Comparison of ENCODE assay signal across 8 mouse cellular contexts in genomic region chr19:10949112-10949511, GRCm38 (mm10). TPM values are rescaled to one million over a fixed set of nuclear protein-coding genes. Genes with fewer than 3 reads are reported as not detected.
DNase-seq lines count a peak whose midpoint lies in the region; ATAC-seq and TF ChIP-seq lines count a peak whose summit lies in the region.

Gene Ccdc86 (minus strand): TSS chr19:10949266.

- dilution Hi-C loops in CH12.LX (cut with MboI; ENCODE audit: extremely low pct_ligation_motif_present, extremely low pct_unique_long_range_greater_than_20kb, low sequenced_read_pairs), result no loop called here

- TF ChIP-seq POLR2A in CH12.LX (IDR thresholded peaks at IDR 0.05; ENCODE audit: low read depth, low read length), result peak; percentile 92

- H3K27ac ChIP-seq in CH12.LX (ENCODE audit: insufficient read depth, low read depth), result no peak within 1 kb of the TSS
- no peak within 1 kb of the TSS for H3K27ac ChIP-seq in forebrain, embryonic 11.5 days (ENCODE audit: low read depth, low read length)
- H3K27ac ChIP-seq in heart, embryonic 16.5 days (ENCODE audit: low read length), result peak within 1 kb of the TSS; percentile 63; the same call in 1 of the 2 replicates
- peak within 1 kb of the TSS; percentile 48 for H3K27ac ChIP-seq in liver, embryonic 15.5 days (replicated peaks)
- no peak within 1 kb of the TSS for H3K27ac ChIP-seq in neural tube, embryonic 12.5 days

- under 1% methylated on average over 30 of the region's 30 CpGs for WGBS in forebrain, embryonic 11.5 days
- WGBS in heart, embryonic 16.5 days, result under 1% methylated on average over 30 of the region's 30 CpGs
- WGBS in liver, embryonic 15.5 days (ENCODE audit: insufficient replicate concordance), result 0% methylated on average over 30 of the region's 30 CpGs
- WGBS in neural tube, embryonic 12.5 days, result 1% methylated on average over 30 of the region's 30 CpGs

- TF ChIP-seq EP300 in CH12.LX (IDR thresholded peaks at IDR 0.05; ENCODE audit: low read length), result no peak

- H3K4me2 ChIP-seq in CH12.LX (ENCODE audit: insufficient read depth, low read depth, poor library complexity, severe bottlenecking), result peak within 1 kb of the TSS; percentile 95
- H3K4me2 ChIP-seq in forebrain, embryonic 11.5 days (ENCODE audit: low read depth, low read length, severe bottlenecking), result peak within 1 kb of the TSS; percentile 92
- peak within 1 kb of the TSS; percentile 98 for H3K4me2 ChIP-seq in heart, embryonic 16.5 days (ENCODE audit: low read depth, low read length)
- H3K4me2 ChIP-seq in liver, embryonic 15.5 days, result peak within 1 kb of the TSS; percentile 94
- H3K4me2 ChIP-seq in neural tube, embryonic 12.5 days (replicated peaks), result peak within 1 kb of the TSS; percentile 99

- peaks cover 25% of the 10 kb centered on the region for H3K27me3 ChIP-seq in CH12.LX (replicated peaks)
- H3K27me3 ChIP-seq in forebrain, embryonic 11.5 days (ENCODE audit: control insufficient read depth, insufficient read depth, low read length), result no peaks in the 10 kb centered on the region
- H3K27me3 ChIP-seq in heart, embryonic 16.5 days (ENCODE audit: control insufficient read depth, insufficient read depth, low read length), result no peaks in the 10 kb centered on the region
- peaks cover 4% of the 10 kb centered on the region; the same call in 1 of the 2 replicates for H3K27me3 ChIP-seq in liver, embryonic 15.5 days
- no peaks in the 10 kb centered on the region for H3K27me3 ChIP-seq in neural tube, embryonic 12.5 days (replicated peaks)

- peak within 1 kb of the TSS; percentile 64 for H3K9ac ChIP-seq in CH12.LX (ENCODE audit: insufficient read depth, low read depth)
- peak within 1 kb of the TSS; percentile 64 for H3K9ac ChIP-seq in forebrain, embryonic 11.5 days (ENCODE audit: low read length)
- H3K9ac ChIP-seq in heart, embryonic 16.5 days (ENCODE audit: low read length), result peak within 1 kb of the TSS; percentile 84
- peak within 1 kb of the TSS; percentile 75 for H3K9ac ChIP-seq in liver, embryonic 15.5 days
- peak within 1 kb of the TSS; percentile 83 for H3K9ac ChIP-seq in neural tube, embryonic 12.5 days

- H3K4me3 ChIP-seq in CH12.LX (replicated peaks in 1 of 3; ENCODE audit: low read depth in 2 of 3, low read length in 2 of 3, poor library complexity in 1 of 3), result peak within 1 kb of the TSS; percentile 76 to 91 (median 85)
- H3K4me3 ChIP-seq in forebrain, embryonic 11.5 days (ENCODE audit: low read depth, low read length), result peak within 1 kb of the TSS; percentile 60
- H3K4me3 ChIP-seq in heart, embryonic 16.5 days (ENCODE audit: low read length), result peak within 1 kb of the TSS; percentile 80
- peak within 1 kb of the TSS; percentile 77 for H3K4me3 ChIP-seq in liver, embryonic 15.5 days (replicated peaks)
- H3K4me3 ChIP-seq in neural tube, embryonic 12.5 days, result peak within 1 kb of the TSS; percentile 59

- H3K79me2 ChIP-seq in CH12.LX (replicated peaks; ENCODE audit: control insufficient read depth, extremely low read depth, insufficient read depth, poor library complexity, severe bottlenecking), result peaks cover 31% of the 10 kb centered on the region

- peak; percentile 99 for ATAC-seq in forebrain, embryonic 11.5 days (replicated peaks; ENCODE audit: low FRiP score)
- peak; percentile 95 for ATAC-seq in heart, embryonic 16.5 days (replicated peaks; ENCODE audit: extremely low read depth, insufficient read depth, low FRiP score)
- peak; percentile 94 for ATAC-seq in liver, embryonic 15.5 days (ENCODE audit: insufficient read depth)
- peak; percentile 96 for ATAC-seq in neural tube, embryonic 12.5 days (ENCODE audit: low FRiP score, low read depth)

- peaks cover 12 to 31% of the 10 kb centered on the region in 2 experiments for H3K36me3 ChIP-seq in CH12.LX (replicated peaks in 1 of 2; ENCODE audit: control insufficient read depth in 1 of 2, insufficient read depth in 1 of 2, low read length in 1 of 2)
- H3K36me3 ChIP-seq in forebrain, embryonic 11.5 days (ENCODE audit: control insufficient read depth, insufficient read depth, low read length), result peaks cover 2% of the 10 kb centered on the region; the same call in 1 of the 2 replicates
- peaks cover 8% of the 10 kb centered on the region for H3K36me3 ChIP-seq in heart, embryonic 16.5 days (ENCODE audit: control insufficient read depth, insufficient read depth)
- peaks cover 14% of the 10 kb centered on the region for H3K36me3 ChIP-seq in liver, embryonic 15.5 days (replicated peaks)
- H3K36me3 ChIP-seq in neural tube, embryonic 12.5 days, result peaks cover 14% of the 10 kb centered on the region

- no peaks in the 10 kb centered on the region for H3K9me3 ChIP-seq in CH12.LX (replicated peaks; ENCODE audit: low read length)
- H3K9me3 ChIP-seq in forebrain, embryonic 11.5 days (ENCODE audit: control insufficient read depth, low read length), result no peaks in the 10 kb centered on the region
- H3K9me3 ChIP-seq in heart, embryonic 16.5 days (replicated peaks; ENCODE audit: control insufficient read depth, low read length), result no peaks in the 10 kb centered on the region
- H3K9me3 ChIP-seq in liver, embryonic 15.5 days (replicated peaks), result no peaks in the 10 kb centered on the region
- H3K9me3 ChIP-seq in neural tube, embryonic 12.5 days, result no peaks in the 10 kb centered on the region

- in situ Hi-C loops in CH12.LX (cut with MboI; ENCODE audit: low pct_ligation_motif_present, low pct_unique_long_range_greater_than_20kb, low sequenced_read_pairs), result no loop called here

- peak; percentile 99 for DNase-seq in CH12.LX (ENCODE audit: extremely low read depth)
- peak; percentile 99 for DNase-seq in c-Kit-positive CD71-positive TER-119-negative erythroid progenitor cells, embryonic 14.5 days (ENCODE audit: low read depth)
- DNase-seq in forebrain, embryonic 11.5 days (ENCODE audit: low spot score), result peak; percentile 98
- DNase-seq in kidney, postnatal 36 days, result peak; percentile 98 to 99
- peak; percentile 99 for DNase-seq in telencephalon, adult 2 months (ENCODE audit: low read depth, low spot score)

- H3K4me1 ChIP-seq in CH12.LX (ENCODE audit: control insufficient read depth in 1 of 2, insufficient read depth in 2 of 2), result peaks cover 20 to 40% of the 10 kb centered on the region in 2 experiments
- peaks cover 7% of the 10 kb centered on the region; the same call in 1 of the 2 replicates for H3K4me1 ChIP-seq in forebrain, embryonic 11.5 days (replicated peaks; ENCODE audit: control insufficient read depth, insufficient read depth, low read length)
- H3K4me1 ChIP-seq in heart, embryonic 16.5 days (ENCODE audit: control insufficient read depth, insufficient read depth, low read length), result peaks cover 39% of the 10 kb centered on the region
- peaks cover 43% of the 10 kb centered on the region for H3K4me1 ChIP-seq in liver, embryonic 15.5 days (replicated peaks)
- peaks cover 28% of the 10 kb centered on the region for H3K4me1 ChIP-seq in neural tube, embryonic 12.5 days

- TF ChIP-seq RAD21 in CH12.LX (IDR thresholded peaks at IDR 0.05; ENCODE audit: low read depth, low read length), result no peak

- TF ChIP-seq CTCF in CH12.LX (conservative IDR thresholded peaks at IDR 0.05 in 1 of 2, IDR thresholded peaks at IDR 0.05 in 1 of 2; ENCODE audit: low read depth in 2 of 2, low read length in 2 of 2), result no peak

TF ChIP-seq in CH12.LX, 34 proteins besides CTCF, POLR2A, EP300 and RAD21 (continues in another document):
- 0 out of 2 replicates have a peak, but pooled peaks have one; percentile 43 for TF ChIP-seq JUND (conservative IDR thresholded peaks at IDR 0.05; ENCODE audit: low read depth, low read length)
- no peak for TF ChIP-seq E2F4 (IDR thresholded peaks at IDR 0.05; ENCODE audit: insufficient replicate concordance, low read depth, low read length)
- TF ChIP-seq ELF1 (IDR thresholded peaks at IDR 0.05; ENCODE audit: low read depth, low read length), result peak; percentile 95
- TF ChIP-seq SMC3 (IDR thresholded peaks at IDR 0.05; ENCODE audit: low read depth, low read length), result no peak
- TF ChIP-seq MAZ (IDR thresholded peaks at IDR 0.05; ENCODE audit: low read depth, low read length), result no peak
- peak; percentile 99 for TF ChIP-seq SIN3A (IDR thresholded peaks at IDR 0.05; ENCODE audit: low read length)
- no peak for TF ChIP-seq UBTF (IDR thresholded peaks at IDR 0.05; ENCODE audit: low read depth, low read length)
- 0 out of 2 replicates have a peak, but pooled peaks have one; percentile 22 for TF ChIP-seq CHD2 (IDR thresholded peaks at IDR 0.05; ENCODE audit: low read length)
- peak; percentile 91 for TF ChIP-seq NELFE (IDR thresholded peaks at IDR 0.05; ENCODE audit: low read depth, low read length)
- peak; percentile 62; the same call in 1 of the 2 replicates for TF ChIP-seq ZNF384 (IDR thresholded peaks at IDR 0.05; ENCODE audit: low read depth, low read length)
- TF ChIP-seq HCFC1 (IDR thresholded peaks at IDR 0.05; ENCODE audit: low read depth, low read length), result peak; percentile 92
- 0 out of 2 replicates have a peak, but pooled peaks have one; percentile 15 for TF ChIP-seq MAFK (IDR thresholded peaks at IDR 0.05; ENCODE audit: insufficient replicate concordance, low read length)
- peak; percentile 100 for TF ChIP-seq MXI1 (IDR thresholded peaks at IDR 0.05; ENCODE audit: low read depth, low read length)
- TF ChIP-seq JUN (IDR thresholded peaks at IDR 0.05; ENCODE audit: insufficient read depth, low read depth, low read length), result no peak; the same call in 1 of the 2 replicates
- no peak for TF ChIP-seq ZKSCAN1 (IDR thresholded peaks at IDR 0.05; ENCODE audit: borderline replicate concordance, low read depth, low read length)
- TF ChIP-seq MEF2A (IDR thresholded peaks at IDR 0.05; ENCODE audit: borderline replicate concordance, low read depth, low read length), result no peak
- peak; percentile 31; the same call in 1 of the 2 replicates for TF ChIP-seq USF2 (conservative IDR thresholded peaks at IDR 0.05; ENCODE audit: low read depth, low read length)
- peak; percentile 85; the same call in 1 of the 2 replicates for TF ChIP-seq KAT2A (IDR thresholded peaks at IDR 0.05; ENCODE audit: insufficient replicate concordance, low read length)
- peak; percentile 59 for TF ChIP-seq TBP (conservative IDR thresholded peaks at IDR 0.05; ENCODE audit: low read depth, low read length)
- TF ChIP-seq ZMIZ1 (IDR thresholded peaks at IDR 0.05; ENCODE audit: low read depth, low read length), result no peak; the same call in none of the 2 replicates
- TF ChIP-seq POLR2AphosphoS2 (IDR thresholded peaks at IDR 0.05; ENCODE audit: low read depth, low read length), result no peak
- TF ChIP-seq PAX5 (IDR thresholded peaks at IDR 0.05; ENCODE audit: low read length), result no peak

RNA-seq across cellular contexts. Expression of gene Ccdc86, which starts in this region (rescaled TPM):
- total RNA-seq in CH12.LX (2012; rRNA removed) (10.8 and 18.6 TPM in 2 replicates), CH12.LX (2014; rRNA removed) (8.5 and 9.5 TPM in 2 replicates)
- polyA plus RNA-seq in CH12.LX (2012; ENCODE audit: insufficient read length, low read depth), result 36.8 and 44.8 TPM in 2 replicates
- 28.1 and 31.2 TPM in 2 replicates for polyA plus RNA-seq in forebrain, embryonic 11.5 days (2014; fragmentation: Nextera tagmentation; extraction: Ambion mirVana)
- polyA plus RNA-seq in heart, embryonic 16.5 days (2015; fragmentation: Nextera tagmentation; extraction: Ambion mirVana), result 17.7 and 18.2 TPM in 2 replicates
- polyA plus RNA-seq in liver, embryonic 15.5 days (2015; fragmentation: Nextera tagmentation; extraction: Ambion mirVana), result 11.6 and 13.7 TPM in 2 replicates
- polyA plus RNA-seq in neural tube, embryonic 12.5 days (2016; fragmentation: Nextera tagmentation; extraction: Ambion mirVana), result 20.4 and 21.5 TPM in 2 replicates

Comparison
In these comparisons a context has a peak if more than half of its experiments do, and no peak if none do; other contexts are left out.
1. H3K27ac ChIP-seq: peak in heart, embryonic 16.5 days (single experiment) and liver, embryonic 15.5 days (single experiment); none in CH12.LX (single experiment), forebrain, embryonic 11.5 days (single experiment) and neural tube, embryonic 12.5 days (single experiment).
2. Peak in every context shown above with its lines, with median percentiles within 50 percentile points of each other: DNase-seq, H3K4me2 ChIP-seq, H3K4me3 ChIP-seq, H3K9ac ChIP-seq and ATAC-seq.